Mouse (Mus musculus) CH12.LX (cell line): ENCODE results near the gene Gpank1. TPM values are rescaled to one million over a fixed set of nuclear protein-coding genes. Genes with fewer than 3 reads are reported as not detected.

Experiments used
- DNase-seq: peaks from one replicate; pipeline ENCODE4 v3.0.0-alpha.2; 2013; ENCODE audit errors: extremely low read depth
- H3K27ac ChIP-seq: 2 replicates; pipeline ENCODE4 v1.5.1; 2012; ENCODE audit warnings: low read depth, mild to moderate bottlenecking, control low read depth, moderate library complexity; ENCODE audit not compliant: insufficient read depth
- H3K27me3 ChIP-seq: replicated peaks from 2 replicates; pipeline ENCODE3; 2012; ENCODE audit warnings: inconsistent platforms
- H3K36me3 ChIP-seq, 2 experiments: replicated peaks in 1 of 2; 2 replicates each; pipeline versions ENCODE3 to v1.6.1; 2012; ENCODE audit warnings: inconsistent platforms in 1 of 2, low read length in 1 of 2, mild to moderate bottlenecking in 1 of 2, mixed read lengths in 1 of 2, moderate library complexity in 1 of 2; ENCODE audit not compliant: control insufficient read depth in 1 of 2, insufficient read depth in 1 of 2
- H3K4me1 ChIP-seq, 2 experiments: 2 replicates each; pipeline ENCODE4 v1.6.1; 2012; ENCODE audit warnings: inconsistent platforms in 1 of 2, moderate library complexity in 1 of 2; ENCODE audit not compliant: insufficient read depth in 2 of 2, control insufficient read depth in 1 of 2
- H3K4me2 ChIP-seq: 2 replicates; pipeline ENCODE4 v1.6.1; 2012; ENCODE audit warnings: low read depth, mild to moderate bottlenecking, control low read depth; ENCODE audit not compliant: poor library complexity, insufficient read depth, severe bottlenecking
- H3K4me3 ChIP-seq, 3 experiments: fragments of 150-350 bp in 1 of 3; sonication (generic) in 1 of 3; replicated peaks in 1 of 3; 2 replicates each; pipeline versions ENCODE3 to v1.5.1; 2011 to 2012; ENCODE audit warnings: low read depth in 2 of 3, low read length in 2 of 3, mild to moderate bottlenecking in 2 of 3, moderate library complexity in 2 of 3, control low read depth in 1 of 3, improper control_type of control experiment in 1 of 3, inconsistent platforms in 1 of 3, mixed read lengths in 1 of 3; ENCODE audit not compliant: poor library complexity in 1 of 3
- H3K79me2 ChIP-seq: replicated peaks from 2 replicates; pipeline ENCODE4 v1.6.1; 2012; ENCODE audit warnings: mild to moderate bottlenecking, moderate library complexity; ENCODE audit not compliant: control insufficient read depth, poor library complexity, insufficient read depth, severe bottlenecking; ENCODE audit errors: extremely low read depth
- H3K9ac ChIP-seq: 2 replicates; pipeline ENCODE4 v1.6.1; 2012; ENCODE audit warnings: low read depth, mild to moderate bottlenecking, control low read depth, moderate library complexity; ENCODE audit not compliant: insufficient read depth
- H3K9me3 ChIP-seq: replicated peaks from 2 replicates; pipeline ENCODE3; 2012; ENCODE audit warnings: low read length, inconsistent platforms, mixed read lengths
- CHD1 ChIP-seq: IDR thresholded peaks from 2 replicates; pipeline ENCODE4 v1.6.1; 2012; ENCODE audit warnings: low read depth, low read length, improper control_type of control experiment, inconsistent platforms
- CHD2 ChIP-seq: IDR thresholded peaks from 2 replicates; pipeline ENCODE4 v1.6.1; 2011; ENCODE audit warnings: low read length, improper control_type of control experiment
- ELF1 ChIP-seq: IDR thresholded peaks from 2 replicates; pipeline ENCODE4 v1.6.1; 2014; ENCODE audit warnings: low read depth, mild to moderate bottlenecking, inconsistent platforms, low read length, improper control_type of control experiment
- EP300 ChIP-seq: IDR thresholded peaks from 2 replicates; pipeline ENCODE4 v1.6.1; 2011; ENCODE audit warnings: low read length, improper control_type of control experiment
- ETS1 ChIP-seq: conservative IDR thresholded peaks from 2 replicates; pipeline ENCODE4 v1.6.1; 2012; ENCODE audit warnings: low read depth, mild to moderate bottlenecking, inconsistent platforms, low read length, improper control_type of control experiment, moderate library complexity
- HCFC1 ChIP-seq: IDR thresholded peaks from 2 replicates; pipeline ENCODE4 v1.6.1; 2012; ENCODE audit warnings: low read depth, mild to moderate bottlenecking, inconsistent platforms, low read length, improper control_type of control experiment
- JUN ChIP-seq: IDR thresholded peaks from 2 replicates; pipeline ENCODE4 v1.6.1; 2011; ENCODE audit warnings: low read depth, mild to moderate bottlenecking, low read length, improper control_type of control experiment, moderate library complexity; ENCODE audit not compliant: insufficient read depth
- MAFK ChIP-seq: IDR thresholded peaks from 2 replicates; pipeline ENCODE4 v1.6.1; 2011; ENCODE audit warnings: low read length, improper control_type of control experiment; ENCODE audit not compliant: insufficient replicate concordance
- MEF2A ChIP-seq: IDR thresholded peaks from 2 replicates; pipeline ENCODE4 v1.6.1; 2014; ENCODE audit warnings: low read depth, mild to moderate bottlenecking, inconsistent platforms, low read length, improper control_type of control experiment, borderline replicate concordance
- MYC ChIP-seq: IDR thresholded peaks from 2 replicates; pipeline ENCODE4 v1.6.1; 2011; ENCODE audit warnings: low read depth, mild to moderate bottlenecking, improper control_type of control experiment, low read length
- NELFE ChIP-seq: IDR thresholded peaks from 2 replicates; pipeline ENCODE4 v1.6.1; 2011; ENCODE audit warnings: low read depth, low read length, improper control_type of control experiment
- NRF1 ChIP-seq: IDR thresholded peaks from 2 replicates; pipeline ENCODE4 v1.6.1; 2014; ENCODE audit warnings: low read depth, mild to moderate bottlenecking, inconsistent platforms, low read length, improper control_type of control experiment, moderate library complexity
- RAD21 ChIP-seq: IDR thresholded peaks from 2 replicates; pipeline ENCODE4 v1.6.1; 2011; ENCODE audit warnings: low read depth, mild to moderate bottlenecking, low read length, improper control_type of control experiment, moderate library complexity
- SIN3A ChIP-seq: IDR thresholded peaks from 2 replicates; pipeline ENCODE4 v1.6.1; 2012; ENCODE audit warnings: low read length, improper control_type of control experiment, inconsistent platforms
- SMC3 ChIP-seq: IDR thresholded peaks from 2 replicates; pipeline ENCODE4 v1.6.1; 2011; ENCODE audit warnings: low read depth, low read length, improper control_type of control experiment
- TBP ChIP-seq: conservative IDR thresholded peaks from 2 replicates; pipeline ENCODE4 v1.6.1; 2011; ENCODE audit warnings: low read depth, low read length, improper control_type of control experiment
- TCF12 ChIP-seq: IDR thresholded peaks from 2 replicates; pipeline ENCODE4 v1.6.1; 2014; ENCODE audit warnings: low read depth, mild to moderate bottlenecking, inconsistent platforms, low read length, improper control_type of control experiment
- USF1 ChIP-seq: IDR thresholded peaks from 2 replicates; pipeline ENCODE4 v1.6.1; 2014; ENCODE audit warnings: low read depth, mild to moderate bottlenecking, inconsistent platforms, low read length, improper control_type of control experiment
- USF2 ChIP-seq: conservative IDR thresholded peaks from 2 replicates; pipeline ENCODE4 v1.6.1; 2011; ENCODE audit warnings: low read depth, low read length, improper control_type of control experiment
- ZMIZ1 ChIP-seq: IDR thresholded peaks from 2 replicates; pipeline ENCODE4 v1.6.1; 2012; ENCODE audit warnings: low read depth, mild to moderate bottlenecking, inconsistent platforms, low read length, improper control_type of control experiment
- ZNF384 ChIP-seq: IDR thresholded peaks from 2 replicates; pipeline ENCODE4 v1.6.1; 2012; ENCODE audit warnings: low read depth, low read length, improper control_type of control experiment, inconsistent platforms
- dilution Hi-C: fragments of 300-500 bp; cut with MboI; formaldehyde crosslinking; loops from 2 replicates; pipeline ENCODE4 v1.14.3; 2020; ENCODE audit warnings: low sequenced_read_pairs; ENCODE audit not compliant: extremely low pct_unique_long_range_greater_than_20kb, extremely low pct_ligation_motif_present
- in situ Hi-C: fragments of 300-500 bp; cut with MboI; formaldehyde crosslinking; loops from 3 replicates; pipeline ENCODE4 v1.14.3; 2019; ENCODE audit warnings: low sequenced_read_pairs, low pct_ligation_motif_present, low pct_unique_long_range_greater_than_20kb, mixed read lengths
- polyA plus RNA-seq: library from polyadenylated mRNA; unstranded; fragments of >175 nt; gene quantifications from 2 replicates; pipeline ENCODE4 v1.2.1, GENCODE M21; 2012; ENCODE audit warnings: low read depth; ENCODE audit not compliant: insufficient read length
- total RNA-seq, 2 experiments: library from RNA; depleted of rRNA; stranded (reverse); fragments of 300-350 nt in 1 of 2; fragments of >200 nt in 1 of 2; gene quantifications; 2 replicates each; pipeline ENCODE4 v1.2.3; 2012 to 2014

Gene Gpank1
- total and polyA plus RNA-seq, 3 experiments: 32.6 to 43.0 (median 33.6) TPM

DNA sequence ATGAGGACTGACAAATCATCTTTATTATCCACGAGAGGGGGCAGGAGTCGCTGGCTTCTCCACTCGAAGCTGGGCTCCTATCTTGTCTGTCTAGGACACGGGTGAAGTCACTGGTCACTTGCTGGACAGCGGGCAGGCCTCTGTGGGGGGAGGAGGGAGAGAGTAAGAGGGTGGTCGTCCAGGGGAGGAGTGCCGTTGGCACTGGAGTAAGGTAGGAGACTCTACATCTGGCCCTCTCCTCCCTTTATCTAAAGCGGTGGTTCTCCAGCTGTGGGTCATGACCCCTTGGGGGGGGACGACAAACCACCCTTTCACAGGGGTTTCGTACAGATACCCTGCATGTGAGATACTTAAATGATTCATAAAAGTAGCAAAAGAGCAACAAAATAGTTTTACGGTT lies 7.7 kb downstream of the Gpank1 start:
- no peak for DNase-seq
- Histone ChIP-seq H3K27ac (no peak overlapping the region), H3K4me3 (no peak overlapping the region), H3K27me3 (no peaks in the 10 kb centered on the region), H3K79me2 (peaks cover 16% of the 10 kb centered on the region), H3K9me3 (no peaks in the 10 kb centered on the region), H3K4me1 (peaks cover 5 to 31% of the 10 kb centered on the region in 2 experiments), H3K36me3 (peaks cover 20 to 48% of the 10 kb centered on the region in 2 experiments), H3K9ac (no peak overlapping the region), H3K4me2 (no peak overlapping the region)
- in situ Hi-C loops: no loop called here
- dilution Hi-C loops: no loop called here
- TF ChIP-seq JUN (no peak), ZMIZ1 (no peak), MEF2A (no peak), SIN3A (no peak), HCFC1 (no peak), USF1 (no peak), MAFK (no peak), NELFE (no peak), MYC (no peak), ZNF384 (no peak), USF2 (no peak), ETS1 (no peak), RAD21 (no peak), CHD2 (no peak), NRF1 (no peak), CHD1 (no peak), TCF12 (no peak), ELF1 (no peak), TBP (no peak), EP300 (no peak)

DNA sequence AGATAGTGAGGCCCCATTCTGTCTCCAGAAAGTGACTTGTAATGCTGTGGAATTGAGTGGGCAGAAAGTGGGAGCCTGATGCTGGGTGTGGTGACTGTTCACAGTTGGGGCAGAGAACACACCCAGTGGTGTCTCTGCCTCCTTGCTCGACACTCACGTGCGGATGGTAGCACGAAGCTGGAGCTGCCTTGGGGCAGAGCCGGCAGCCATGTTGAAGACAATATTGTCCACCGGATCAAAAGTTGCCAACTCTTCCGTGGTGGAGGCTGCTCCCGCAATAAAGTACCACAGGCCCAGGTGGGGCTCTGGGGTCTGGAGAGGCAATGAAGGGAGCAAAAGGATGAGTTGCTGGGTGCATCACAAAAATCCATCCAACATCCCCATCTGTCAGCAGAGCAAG lies 9.8 kb downstream of the Gpank1 start:
- H3K27ac ChIP-seq: no peak overlapping the region
- H3K4me1 ChIP-seq: peaks cover 5 to 16% of the 10 kb centered on the region in 2 experiments
- H3K4me2 ChIP-seq: no peak overlapping the region
- in situ Hi-C loops (no loop called here), dilution Hi-C loops (no loop called here)
- no peaks in the 10 kb centered on the region for H3K9me3 ChIP-seq
- peaks cover 23% of the 10 kb centered on the region for H3K79me2 ChIP-seq
- no peaks in the 10 kb centered on the region for H3K27me3 ChIP-seq
- DNase-seq: no peak
- TF ChIP-seq SMC3: no peak
- TF ChIP-seq, all 38 proteins: peak for 0
- H3K9ac ChIP-seq: no peak overlapping the region
- H3K4me3 ChIP-seq: no peak overlapping the region
- H3K36me3 ChIP-seq: peaks cover 13 to 38% of the 10 kb centered on the region in 2 experiments
